Mouse (Mus musculus) thymus, postnatal 0 days (tissue): ENCODE measurements around the gene Utp6. TPM values are rescaled to one million over a fixed set of nuclear protein-coding genes. Genes with fewer than 3 reads are reported as not detected.

Experiments used
- DNase-seq: peaks from one replicate; pipeline ENCODE4 v3.0.0-alpha.2; 2015; ENCODE audit warnings: low spot score
- polyA plus RNA-seq: library from polyadenylated mRNA; unstranded; fragments of >200 nt; fragmentation: Nextera tagmentation; extraction: Ambion mirVana; gene quantifications from 2 replicates; pipeline ENCODE4 v1.2.1, GENCODE M21; 2015

The Utp6 gene
- polyA plus RNA-seq, 1 experiment from 2014 or later, result 58.3 TPM

- no peak for DNase-seq
Observed at GRCm38 (mm10) chr11:79962877-79963183, 640 bp upstream of the Utp6 start.

- peak; percentile 22 for DNase-seq
Observed at GRCm38 (mm10) chr11:79961346-79962124, 655 bp downstream of the Utp6 start.

GRCm38 (mm10) chr11:79947265-79947664 is 14.9 kb downstream of the Utp6 start:
- no peak for DNase-seq

DNA sequence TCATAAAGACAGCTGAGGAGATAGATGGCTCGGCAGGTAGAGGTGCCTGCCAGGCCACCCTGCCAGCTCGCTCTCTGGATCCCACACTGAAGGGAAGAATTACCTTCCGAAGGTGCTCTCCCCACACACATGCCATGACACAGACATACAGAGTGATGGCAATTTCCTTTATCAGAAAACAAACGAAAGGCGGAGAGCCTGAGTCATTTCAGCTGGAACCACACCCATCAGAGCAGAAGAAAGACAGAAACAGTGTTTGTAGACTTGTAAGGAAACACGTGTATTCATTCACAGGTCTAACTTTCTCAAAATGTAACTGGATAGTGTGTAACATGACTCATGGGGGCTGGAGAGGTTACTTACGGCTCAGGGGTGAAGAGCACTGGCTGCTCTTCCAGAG is 18.6 kb downstream of the Utp6 start:
- no peak for DNase-seq

DNA sequence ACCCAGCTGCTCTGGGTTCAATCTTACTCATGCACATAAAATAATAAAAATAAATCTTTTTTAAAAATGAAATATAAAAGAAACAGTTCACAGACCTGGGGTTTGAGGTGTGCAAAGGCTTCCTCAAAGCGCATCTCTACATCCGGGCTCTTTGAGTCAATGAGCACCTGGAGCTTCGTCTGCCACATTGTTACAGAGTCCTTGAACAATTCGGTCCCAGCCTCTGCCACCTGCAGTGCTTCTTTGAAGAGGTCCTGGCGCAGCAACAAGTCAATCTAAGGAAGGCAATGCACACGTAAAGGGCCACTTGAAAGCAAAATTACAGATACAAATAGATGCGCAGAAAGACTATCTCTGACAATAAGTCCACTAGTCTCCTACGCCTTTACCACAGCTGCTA is 19.1 kb downstream of the Utp6 start:
- DNase-seq, result peak; percentile 8

DNA sequence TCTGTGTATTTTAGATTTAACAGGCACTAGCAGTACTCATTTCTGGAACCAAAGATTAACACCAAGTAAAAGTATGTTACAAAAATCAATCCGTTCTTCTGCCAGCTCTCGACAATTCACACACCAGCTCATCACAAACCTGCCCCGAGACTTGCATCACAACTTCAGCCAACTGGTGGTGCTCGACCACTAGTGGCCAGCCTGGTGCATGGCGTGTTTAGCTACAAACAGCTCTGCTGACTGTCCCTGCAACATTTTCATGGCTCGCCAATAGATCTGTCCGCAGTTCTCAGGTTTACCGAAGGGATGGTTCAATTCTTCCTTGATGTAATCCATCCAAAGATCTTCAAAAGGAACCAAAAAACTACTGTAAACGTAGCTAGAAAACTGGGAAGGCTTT is 26.4 kb downstream of the Utp6 start:
- DNase-seq, result no peak

GRCm38 (mm10) chr11:79922766-79923165 is 39.4 kb downstream of the Utp6 start:
- DNase-seq, result no peak

- no peak for DNase-seq
Observed at GRCm38 (mm10) chr11:79922157-79922556, 40.0 kb downstream of the Utp6 start.

- no peak for DNase-seq
Observed at GRCm38 (mm10) chr11:79920505-79921025, 41.6 kb downstream of the Utp6 start.

- DNase-seq, result peak; percentile 79
Observed at GRCm38 (mm10) chr11:79919685-79920504, 42.3 kb downstream of the Utp6 start.

DNA sequence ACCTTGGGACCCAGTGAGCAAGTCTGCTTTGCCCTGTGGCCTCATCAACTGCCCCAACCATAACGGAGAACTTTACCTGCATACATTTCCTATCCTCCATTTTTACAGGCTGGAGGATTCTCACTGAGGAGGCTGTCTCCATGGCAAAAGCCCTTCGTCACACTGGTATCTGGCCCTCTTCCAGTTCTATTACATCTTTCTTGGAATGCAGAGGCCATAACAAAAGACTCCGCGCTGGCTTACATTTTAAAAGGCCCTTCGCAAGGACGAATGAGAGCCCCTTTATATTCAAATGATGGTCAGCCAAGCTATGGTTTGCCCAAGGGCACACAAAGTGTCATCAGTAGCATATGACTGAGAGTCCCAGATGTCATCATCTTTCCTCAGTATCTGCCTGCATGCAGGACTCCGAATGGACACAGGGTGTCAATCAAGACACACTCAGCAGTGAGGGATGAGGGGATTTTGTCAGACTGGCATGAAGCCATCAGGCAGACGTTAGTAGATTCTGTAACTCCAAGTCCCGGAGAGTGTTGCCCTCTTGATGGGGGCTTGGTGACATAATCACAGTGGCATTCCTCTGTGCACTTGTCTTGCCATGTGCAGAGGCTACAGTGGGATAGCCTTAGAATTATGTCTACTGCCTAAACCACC is 46.4 kb downstream of the Utp6 start:
- DNase-seq, result no peak

- DNase-seq, result no peak
Observed at GRCm38 (mm10) chr11:79908600-79909483, 53.3 kb downstream of the Utp6 start.

GRCm38 (mm10) chr11:79906920-79907319 is 55.3 kb downstream of the Utp6 start:
- DNase-seq, result no peak

DNA sequence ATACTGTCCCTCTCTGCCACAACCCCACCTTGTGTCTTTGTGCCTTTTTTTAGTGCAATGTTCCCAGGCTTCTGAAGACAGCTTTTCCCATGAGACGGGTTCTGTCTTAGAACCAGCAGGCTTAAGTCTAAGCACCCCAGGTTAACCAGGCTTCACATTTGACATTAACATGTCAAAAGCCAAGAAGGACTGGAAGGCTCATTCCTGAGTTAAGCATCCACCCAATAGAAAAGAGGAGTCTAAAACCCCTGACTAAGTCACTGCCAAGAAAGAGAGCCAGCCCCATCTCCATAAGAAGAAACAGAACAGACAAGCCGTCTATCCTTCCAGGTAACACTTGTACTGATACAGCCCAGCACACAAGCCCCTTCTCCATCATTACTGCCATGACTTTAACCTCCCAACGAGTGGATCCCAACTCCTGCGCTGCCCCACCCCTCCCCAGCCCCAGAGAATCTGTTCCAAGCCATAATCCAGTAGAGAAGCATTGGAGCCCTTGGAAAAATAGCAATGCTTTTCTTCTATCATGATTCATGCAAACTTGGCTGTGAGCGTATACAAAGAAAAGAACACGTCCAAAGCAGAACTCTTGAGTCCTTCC is 59.2 kb downstream of the Utp6 start:
- DNase-seq, result no peak

- no peak for DNase-seq
Observed at GRCm38 (mm10) chr11:79901146-79901545, 61.0 kb downstream of the Utp6 start.

- no peak for DNase-seq
Observed at GRCm38 (mm10) chr11:79892259-79892658, 69.9 kb downstream of the Utp6 start.

DNA sequence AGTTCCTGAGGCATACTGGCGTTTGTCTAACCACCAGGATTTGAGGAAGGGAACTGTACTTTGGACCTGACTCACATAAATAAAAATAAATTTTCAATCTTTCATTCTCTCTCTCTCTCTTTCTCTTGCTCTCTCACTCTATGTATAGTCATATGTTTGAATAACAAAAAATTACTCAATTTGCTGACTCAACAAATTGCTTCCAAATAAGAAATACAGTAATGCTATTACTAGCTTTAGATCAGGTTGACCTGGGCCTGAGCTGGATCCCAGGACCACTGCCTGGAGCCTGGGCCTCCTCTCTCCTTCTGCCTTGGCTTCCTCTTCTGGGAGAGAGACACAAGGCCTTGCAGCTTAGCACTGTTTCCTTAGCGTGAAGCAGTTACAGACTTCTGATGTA is 71.4 kb downstream of the Utp6 start:
- no peak for DNase-seq

- DNase-seq, result no peak
Observed at GRCm38 (mm10) chr11:79886961-79887360, 75.2 kb downstream of the Utp6 start.

GRCm38 (mm10) chr11:79886395-79886794 is 75.8 kb downstream of the Utp6 start:
- DNase-seq, result no peak

DNA sequence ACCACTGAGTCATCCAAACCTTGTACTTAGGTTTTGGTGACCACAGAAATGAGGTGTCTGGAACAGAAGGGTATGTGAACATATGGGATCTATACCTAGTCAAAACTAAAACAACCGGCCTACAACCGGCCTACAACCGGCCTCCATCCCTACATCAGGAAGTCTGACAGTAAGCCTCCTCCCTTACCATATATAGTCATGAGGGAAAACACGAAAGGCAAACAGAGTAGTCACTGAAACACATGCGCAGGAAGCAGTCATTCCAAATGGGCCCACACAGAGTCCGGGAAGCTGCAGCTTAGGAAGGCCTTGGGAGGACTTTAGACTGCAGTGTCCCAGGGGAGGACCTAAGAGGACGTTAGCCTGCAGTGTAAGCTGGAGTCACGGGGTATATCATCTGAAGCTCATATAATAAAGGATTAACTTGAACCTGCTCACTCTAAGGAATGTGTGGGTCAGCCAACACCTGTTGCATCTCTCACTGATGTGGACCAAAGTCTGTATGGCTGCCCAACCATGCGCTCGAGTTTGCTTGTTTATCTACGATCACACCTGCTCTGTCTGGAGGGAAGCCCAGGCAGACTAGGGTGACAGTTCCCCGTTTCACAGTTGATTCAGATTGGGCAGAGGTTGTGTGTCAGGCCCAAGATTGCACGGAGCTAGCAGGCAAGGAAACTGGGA is 76.3 kb downstream of the Utp6 start:
- no peak for DNase-seq
